Mouse (Mus musculus) small intestine, adult 2 months (tissue): Measurements from ENCODE around the gene Vav3. TPM values are rescaled to one million over a fixed set of nuclear protein-coding genes. Genes with fewer than 3 reads are reported as not detected.

Source experiments
- H3K27ac ChIP-seq: fragments of 200-500 bp; 2 replicates; pipeline ENCODE4 v1.5.1; 2012; ENCODE audit warnings: low read depth, low read length, control low read depth, inconsistent platforms; ENCODE audit not compliant: insufficient read depth
- H3K27me3 ChIP-seq: fragments of 200-500 bp; 2 replicates; pipeline ENCODE4 v1.6.1; 2012; ENCODE audit warnings: mild to moderate bottlenecking, moderate library complexity, low read length, inconsistent platforms; ENCODE audit not compliant: control insufficient read depth, insufficient read depth
- H3K36me3 ChIP-seq: fragments of 200-500 bp; 2 replicates; pipeline ENCODE4 v1.6.1; 2012; ENCODE audit warnings: mild to moderate bottlenecking, low read length, control low read depth, inconsistent platforms; ENCODE audit not compliant: control insufficient read depth, insufficient read depth
- H3K4me1 ChIP-seq: fragments of 200-500 bp; 2 replicates; pipeline ENCODE4 v1.6.1; 2012; ENCODE audit warnings: low read length, inconsistent platforms, mixed read lengths; ENCODE audit not compliant: control insufficient read depth, insufficient read depth, insufficient read length
- H3K4me3 ChIP-seq: fragments of 200-500 bp; 2 replicates; pipeline ENCODE4 v1.5.1; 2012; ENCODE audit warnings: low read depth, mild to moderate bottlenecking, control low read depth, inconsistent platforms, low read length, moderate library complexity
- CTCF ChIP-seq: fragments of 200-500 bp; IDR thresholded peaks from 2 replicates; pipeline ENCODE4 v1.5.1; 2012; ENCODE audit warnings: low read depth, mild to moderate bottlenecking, control low read depth, inconsistent platforms, low read length, moderate library complexity, mixed read lengths; ENCODE audit not compliant: insufficient replicate concordance, insufficient read length; ENCODE audit errors: extremely low read depth
- POLR2A ChIP-seq: fragments of 200-500 bp; IDR thresholded peaks from 2 replicates; pipeline ENCODE4 v1.6.1; 2012; ENCODE audit warnings: low read depth, mild to moderate bottlenecking, control low read depth, inconsistent platforms, low read length, moderate library complexity
- WGBS: fragments of 180-500 bp; shearing (Covaris S2); methylation state at CpG from one replicate; pipeline ENCODE4 v1.1.7; 2018; 5-methylcytosine and 5-hydroxymethylcytosine counted together
- polyA plus RNA-seq: library from polyadenylated mRNA; depleted of rRNA; stranded (reverse); fragments of >200 nt; gene quantifications from 2 replicates; pipeline ENCODE4 v1.2.3, GENCODE M21; 2012; rRNA removed

The Vav3 gene
- polyA plus RNA-seq, 1 experiment, result 0.34 TPM

GRCm38 (mm10) chr3:109707786-109708460 lies 367.5 kb downstream of the Vav3 start:
- WGBS, result 67% methylated on average over 2 of the region's 2 CpGs
- TF ChIP-seq POLR2A (no peak), CTCF (no peak)
- H3K36me3 ChIP-seq, result no peaks in the 10 kb centered on the region

DNA sequence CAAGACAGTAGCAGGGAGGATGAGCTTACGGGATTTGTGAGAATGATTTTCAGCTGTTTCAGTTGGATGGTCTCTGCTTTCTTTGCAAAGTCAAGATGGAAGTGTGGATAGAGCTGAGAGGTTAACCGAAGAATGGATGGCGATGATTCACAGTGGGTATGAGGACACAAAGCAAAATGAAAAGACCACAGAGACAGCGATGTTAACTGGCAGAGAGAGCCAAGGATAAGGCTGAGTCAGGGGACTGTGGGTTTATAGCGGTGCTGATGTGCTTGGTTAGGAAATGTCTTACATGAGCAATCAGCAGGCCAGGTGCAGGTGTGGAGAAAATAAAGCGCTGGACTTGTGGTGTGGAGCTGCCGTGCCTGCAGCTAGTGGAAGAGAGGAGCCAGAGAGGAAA lies 371.3 kb downstream of the Vav3 start:
- no peaks in the 10 kb centered on the region for H3K27me3 ChIP-seq
- no peak overlapping the region for H3K4me3 ChIP-seq
- no peaks in the 10 kb centered on the region for H3K36me3 ChIP-seq
- TF ChIP-seq POLR2A (no peak), CTCF (no peak)
- WGBS, result 85% methylated on average over 7 of the region's 7 CpGs
- H3K27ac ChIP-seq, result no peak overlapping the region
- H3K4me1 ChIP-seq, result no peaks in the 10 kb centered on the region

More at GRCm38 (mm10) chr3:109707786-109708460, 367.5 kb downstream of the Vav3 start:
- H3K4me1 ChIP-seq, result no peaks in the 10 kb centered on the region
- no peak overlapping the region for H3K27ac ChIP-seq
- H3K27me3 ChIP-seq, result no peaks in the 10 kb centered on the region
- H3K4me3 ChIP-seq, result no peak overlapping the region

GRCm38 (mm10) chr3:109714476-109714875 lies 374.0 kb downstream of the Vav3 start:
- Histone ChIP-seq H3K4me1 (no peaks in the 10 kb centered on the region), H3K27ac (no peak overlapping the region), H3K36me3 (no peaks in the 10 kb centered on the region), H3K4me3 (no peak overlapping the region), H3K27me3 (no peaks in the 10 kb centered on the region)
- TF ChIP-seq CTCF, result no peak

GRCm38 (mm10) chr3:109721753-109722152 lies 381.3 kb downstream of the Vav3 start:
- H3K36me3 ChIP-seq, result no peaks in the 10 kb centered on the region
- no peak overlapping the region for H3K27ac ChIP-seq
- no peak overlapping the region for H3K4me3 ChIP-seq
- no peaks in the 10 kb centered on the region for H3K4me1 ChIP-seq
- WGBS, result 80% methylated on average over 3 of the region's 3 CpGs
- H3K27me3 ChIP-seq, result no peaks in the 10 kb centered on the region
- TF ChIP-seq POLR2A (no peak), CTCF (no peak)

GRCm38 (mm10) chr3:109726776-109727175 lies 386.3 kb downstream of the Vav3 start:
- H3K36me3 ChIP-seq, result no peaks in the 10 kb centered on the region
- H3K27me3 ChIP-seq, result no peaks in the 10 kb centered on the region
- WGBS, result 93% methylated on average over 1 of the region's 1 CpGs
- H3K4me3 ChIP-seq, result no peak overlapping the region
- no peaks in the 10 kb centered on the region for H3K4me1 ChIP-seq
- no peak overlapping the region for H3K27ac ChIP-seq
- TF ChIP-seq POLR2A (no peak), CTCF (no peak)

DNA sequence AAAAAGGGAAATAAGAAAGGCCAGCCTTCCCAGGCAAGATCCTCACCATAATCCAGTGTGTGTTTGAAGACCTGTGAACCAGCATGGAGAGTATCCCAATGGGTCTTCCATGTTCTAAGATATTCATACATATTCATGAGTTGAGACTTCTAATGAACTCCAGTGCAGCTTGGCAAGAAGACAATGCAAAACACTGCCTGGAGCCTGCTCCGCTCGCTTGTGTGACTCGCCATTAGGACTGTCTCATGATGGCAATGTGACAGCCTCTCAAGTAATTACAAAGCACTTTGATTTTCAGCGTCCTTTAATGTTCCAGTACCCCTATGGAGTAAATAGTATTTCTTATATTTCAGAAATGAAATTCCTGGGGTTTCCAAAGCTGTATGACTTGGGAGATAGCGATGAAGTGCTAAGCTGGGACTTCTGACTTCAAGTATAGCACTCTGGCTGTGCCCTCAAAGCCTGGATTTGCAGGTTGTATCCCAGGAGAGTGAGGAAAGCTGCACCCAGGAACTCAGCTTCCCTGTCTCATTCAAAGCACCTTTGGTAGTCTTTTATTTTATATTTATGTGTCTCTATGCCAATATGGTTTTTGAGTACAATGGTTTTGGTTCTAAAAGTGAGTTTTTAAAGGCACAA lies 391.3 kb downstream of the Vav3 start:
- 86% methylated on average over 5 of the region's 5 CpGs for WGBS
- Histone ChIP-seq H3K4me1 (no peaks in the 10 kb centered on the region), H3K4me3 (no peak overlapping the region), H3K36me3 (no peaks in the 10 kb centered on the region), H3K27me3 (no peaks in the 10 kb centered on the region), H3K27ac (no peak overlapping the region)
- no peak for TF ChIP-seq CTCF
- no peak for TF ChIP-seq POLR2A

DNA sequence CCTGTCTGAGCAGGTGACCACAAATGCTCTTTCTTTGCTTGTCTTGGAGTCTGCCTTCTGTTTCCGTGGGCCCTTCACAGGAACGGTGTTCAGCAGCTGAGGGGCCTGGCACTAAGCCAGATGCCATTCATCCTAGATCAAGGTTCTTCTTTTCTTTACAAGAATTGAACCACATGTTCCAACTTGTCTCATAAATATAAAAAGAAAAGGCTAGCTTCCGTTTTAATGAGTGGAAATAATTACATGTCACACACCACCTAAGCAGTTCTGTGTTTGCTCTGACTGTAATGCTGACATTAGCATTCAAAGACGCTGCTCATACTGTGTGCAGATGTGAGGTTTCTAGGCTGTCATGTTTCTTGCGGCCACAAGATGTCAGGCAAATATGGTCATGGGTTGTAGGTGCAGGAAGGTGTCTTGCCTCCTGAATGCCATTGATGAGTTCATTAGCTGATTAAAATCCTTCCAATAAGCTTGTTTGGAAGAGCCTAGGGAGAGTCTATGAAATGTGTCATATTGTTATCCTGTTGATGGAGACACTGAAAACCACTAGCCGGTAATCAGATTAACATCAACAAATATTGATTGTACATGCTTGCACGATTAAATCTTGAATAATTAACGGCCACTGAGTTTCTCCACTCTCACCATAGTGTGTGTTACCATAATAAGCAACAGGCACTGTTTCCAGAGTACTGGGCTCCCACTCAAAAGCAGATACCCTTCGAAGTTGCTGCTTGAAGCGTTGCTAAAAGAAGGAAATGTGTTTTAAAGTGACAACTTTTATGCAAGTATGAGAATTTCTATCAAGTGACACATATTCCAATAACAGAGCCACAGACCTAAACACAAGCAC lies 392.1 kb downstream of the Vav3 start:
- no peak for TF ChIP-seq CTCF
- TF ChIP-seq POLR2A, result no peak
- 32% methylated on average over 10 of the region's 10 CpGs for WGBS
- no peak overlapping the region for H3K27ac ChIP-seq
- no peaks in the 10 kb centered on the region for H3K4me1 ChIP-seq
- no peaks in the 10 kb centered on the region for H3K27me3 ChIP-seq
- no peaks in the 10 kb centered on the region for H3K36me3 ChIP-seq
- no peak overlapping the region for H3K4me3 ChIP-seq

Other genes with a start within 250 kb of the Vav3 start
- gene Slc25a24, start 217.5 kb upstream of the Vav3 start, polyA plus RNA-seq, result 18.4 and 67.3 TPM in 2 replicates